Mouse (Mus musculus): ENCODE results near the gene Pllp. TPM values are rescaled to one million over a fixed set of nuclear protein-coding genes. Genes with fewer than 3 reads are reported as not detected.

Pllp gene
- polyA plus RNA-seq, 1 experiment from 2014 or later = 45.1 TPM

- Histone ChIP-seq H3K4me3 (ENCODE audit: low read depth, low read length) (no peak overlapping the region), H3K27me3 (replicated peaks; ENCODE audit: control insufficient read depth, insufficient read depth, low read length) (no peaks in the 10 kb centered on the region), H3K9ac (ENCODE audit: low read length) (no peak overlapping the region), H3K36me3 (ENCODE audit: control insufficient read depth, insufficient read depth, low read length) (no peaks in the 10 kb centered on the region), H3K4me1 (replicated peaks; ENCODE audit: control insufficient read depth, insufficient read depth, low read length) (no peaks in the 10 kb centered on the region), H3K9me3 (ENCODE audit: control insufficient read depth, low read length) (no peaks in the 10 kb centered on the region), H3K27ac (ENCODE audit: low read depth) (no peak overlapping the region), H3K4me2 (ENCODE audit: low read length) (no peak overlapping the region)
- WGBS = 75% methylated on average over 7 of the region's 7 CpGs
- ATAC-seq (replicated peaks; ENCODE audit: low FRiP score, low TSS enrichment, low read depth) (no peak), DNase-seq (ENCODE audit: low spot score) (peak; percentile 38)
Measured at GRCm38 (mm10) chr8:94734735-94735350, 38.8 kb upstream of the Pllp start.

- ATAC-seq (replicated peaks; ENCODE audit: low FRiP score, low TSS enrichment, low read depth) (no peak), DNase-seq (ENCODE audit: low spot score) (no peak)
- H3K27me3 ChIP-seq (replicated peaks; ENCODE audit: control insufficient read depth, insufficient read depth, low read length) = no peaks in the 10 kb centered on the region
- no peak overlapping the region for H3K9ac ChIP-seq (ENCODE audit: low read length)
- no peak overlapping the region for H3K4me3 ChIP-seq (ENCODE audit: low read depth, low read length)
- no peak overlapping the region for H3K4me2 ChIP-seq (ENCODE audit: low read length)
- no peaks in the 10 kb centered on the region for H3K9me3 ChIP-seq (ENCODE audit: control insufficient read depth, low read length)
- H3K4me1 ChIP-seq (replicated peaks; ENCODE audit: control insufficient read depth, insufficient read depth, low read length) = peaks cover 3% of the 10 kb centered on the region; the same call in 1 of the 2 replicates
- no peak overlapping the region for H3K27ac ChIP-seq (ENCODE audit: low read depth)
- H3K36me3 ChIP-seq (ENCODE audit: control insufficient read depth, insufficient read depth, low read length) = no peaks in the 10 kb centered on the region
- 60% methylated on average over 5 of the region's 5 CpGs for WGBS
Measured at GRCm38 (mm10) chr8:94733821-94734465, 37.9 kb upstream of the Pllp start.

- Histone ChIP-seq H3K27me3 (replicated peaks; ENCODE audit: control insufficient read depth, insufficient read depth, low read length) (no peaks in the 10 kb centered on the region), H3K36me3 (ENCODE audit: control insufficient read depth, insufficient read depth, low read length) (no peaks in the 10 kb centered on the region), H3K9ac (ENCODE audit: low read length) (no peak overlapping the region), H3K4me2 (ENCODE audit: low read length) (no peak overlapping the region), H3K4me1 (replicated peaks; ENCODE audit: control insufficient read depth, insufficient read depth, low read length) (peaks cover 3% of the 10 kb centered on the region; the same call in 1 of the 2 replicates), H3K4me3 (ENCODE audit: low read depth, low read length) (no peak overlapping the region), H3K9me3 (ENCODE audit: control insufficient read depth, low read length) (no peaks in the 10 kb centered on the region), H3K27ac (ENCODE audit: low read depth) (no peak overlapping the region)
- WGBS = 35% methylated on average over 4 of the region's 4 CpGs
- ATAC-seq (replicated peaks; ENCODE audit: low FRiP score, low TSS enrichment, low read depth) (no peak), DNase-seq (ENCODE audit: low spot score) (no peak)
Measured at GRCm38 (mm10) chr8:94729301-94729700, 33.2 kb upstream of the Pllp start.

DNA sequence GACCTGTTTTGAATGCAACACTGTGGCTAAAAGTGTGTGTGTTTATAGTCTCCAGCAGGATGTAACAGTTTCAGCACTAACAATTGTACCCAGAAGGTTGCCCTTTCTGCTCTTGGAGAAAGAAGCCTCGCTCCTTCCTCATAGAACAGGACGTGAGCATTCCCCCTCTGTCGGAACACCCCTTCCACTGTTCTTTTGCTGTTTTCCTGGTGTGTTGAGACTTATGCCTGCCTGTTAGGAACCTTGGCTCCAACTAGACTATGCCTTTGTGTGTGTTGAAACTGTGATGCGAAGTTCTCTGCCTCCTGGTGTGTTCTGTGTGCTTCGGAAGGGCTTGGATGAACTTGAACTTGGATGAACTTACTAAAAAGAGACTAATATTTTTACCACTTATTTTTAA is 29.9 kb upstream of the Pllp start:
- H3K4me1 ChIP-seq (replicated peaks; ENCODE audit: control insufficient read depth, insufficient read depth, low read length) = peaks cover 3% of the 10 kb centered on the region; the same call in 1 of the 2 replicates
- no peak overlapping the region for H3K4me2 ChIP-seq (ENCODE audit: low read length)
- WGBS = 82% methylated on average over 5 of the region's 5 CpGs
- H3K9me3 ChIP-seq (ENCODE audit: control insufficient read depth, low read length) = no peaks in the 10 kb centered on the region
- no peaks in the 10 kb centered on the region for H3K36me3 ChIP-seq (ENCODE audit: control insufficient read depth, insufficient read depth, low read length)
- no peak overlapping the region for H3K9ac ChIP-seq (ENCODE audit: low read length)
- no peak overlapping the region for H3K27ac ChIP-seq (ENCODE audit: low read depth)
- H3K27me3 ChIP-seq (replicated peaks; ENCODE audit: control insufficient read depth, insufficient read depth, low read length) = no peaks in the 10 kb centered on the region
- ATAC-seq (replicated peaks; ENCODE audit: low FRiP score, low TSS enrichment, low read depth) = no peak
- DNase-seq (ENCODE audit: low spot score) = no peak
- no peak overlapping the region for H3K4me3 ChIP-seq (ENCODE audit: low read depth, low read length)

GRCm38 (mm10) chr8:94716841-94717240 is 20.8 kb upstream of the Pllp start:
- H3K27ac ChIP-seq (ENCODE audit: low read depth) = no peak overlapping the region
- DNase-seq (ENCODE audit: low spot score) = no peak

DNA sequence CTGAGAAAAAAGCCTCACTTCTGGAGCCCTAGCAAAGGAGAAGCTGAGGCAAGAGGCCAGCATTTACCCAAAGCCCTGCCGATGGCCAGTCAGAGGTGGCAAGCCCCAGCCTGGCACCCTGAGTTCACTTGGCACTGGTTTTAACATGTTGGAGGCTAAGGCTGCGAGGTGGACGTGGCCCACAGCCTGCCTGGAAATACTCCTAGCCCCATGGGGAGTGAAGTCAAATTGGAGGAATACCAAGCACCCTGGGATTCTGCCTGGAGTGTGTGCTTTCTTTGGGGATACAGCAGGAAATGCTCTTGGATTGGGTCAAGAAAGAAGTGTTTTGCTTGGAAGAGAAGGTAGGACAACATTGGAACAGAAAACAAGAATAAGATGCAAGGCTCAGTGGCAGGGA is 19.8 kb upstream of the Pllp start:
- Histone ChIP-seq H3K27ac (ENCODE audit: low read depth) (no peak overlapping the region), H3K27me3 (replicated peaks; ENCODE audit: control insufficient read depth, insufficient read depth, low read length) (no peaks in the 10 kb centered on the region), H3K9ac (ENCODE audit: low read length) (no peak overlapping the region), H3K9me3 (ENCODE audit: control insufficient read depth, low read length) (no peaks in the 10 kb centered on the region), H3K4me1 (replicated peaks; ENCODE audit: control insufficient read depth, insufficient read depth, low read length) (no peaks in the 10 kb centered on the region), H3K4me3 (ENCODE audit: low read depth, low read length) (no peak overlapping the region), H3K36me3 (ENCODE audit: control insufficient read depth, insufficient read depth, low read length) (no peaks in the 10 kb centered on the region), H3K4me2 (ENCODE audit: low read length) (no peak overlapping the region)
- WGBS = 84% methylated on average over 3 of the region's 3 CpGs
- ATAC-seq (replicated peaks; ENCODE audit: low FRiP score, low TSS enrichment, low read depth) (no peak), DNase-seq (ENCODE audit: low spot score) (no peak)

More at GRCm38 (mm10) chr8:94716841-94717240, 20.8 kb upstream of the Pllp start:
- no peaks in the 10 kb centered on the region for H3K36me3 ChIP-seq (ENCODE audit: control insufficient read depth, insufficient read depth, low read length)
- ATAC-seq (replicated peaks; ENCODE audit: low FRiP score, low TSS enrichment, low read depth) = no peak
- no peak overlapping the region for H3K9ac ChIP-seq (ENCODE audit: low read length)
- no peaks in the 10 kb centered on the region for H3K4me1 ChIP-seq (replicated peaks; ENCODE audit: control insufficient read depth, insufficient read depth, low read length)
- no peaks in the 10 kb centered on the region for H3K9me3 ChIP-seq (ENCODE audit: control insufficient read depth, low read length)
- no peak overlapping the region for H3K4me3 ChIP-seq (ENCODE audit: low read depth, low read length)
- H3K27me3 ChIP-seq (replicated peaks; ENCODE audit: control insufficient read depth, insufficient read depth, low read length) = no peaks in the 10 kb centered on the region
- no peak overlapping the region for H3K4me2 ChIP-seq (ENCODE audit: low read length)
- 65% methylated on average over 1 of the region's 1 CpGs for WGBS

- Histone ChIP-seq H3K27ac (ENCODE audit: low read depth) (no peak overlapping the region), H3K9ac (ENCODE audit: low read length) (no peak overlapping the region), H3K9me3 (ENCODE audit: control insufficient read depth, low read length) (no peaks in the 10 kb centered on the region), H3K4me2 (ENCODE audit: low read length) (no peak overlapping the region), H3K4me3 (ENCODE audit: low read depth, low read length) (no peak overlapping the region), H3K36me3 (ENCODE audit: control insufficient read depth, insufficient read depth, low read length) (no peaks in the 10 kb centered on the region), H3K4me1 (replicated peaks; ENCODE audit: control insufficient read depth, insufficient read depth, low read length) (no peaks in the 10 kb centered on the region), H3K27me3 (replicated peaks; ENCODE audit: control insufficient read depth, insufficient read depth, low read length) (no peaks in the 10 kb centered on the region)
- 56% methylated on average over 5 of the region's 5 CpGs for WGBS
- no peak for DNase-seq (ENCODE audit: low spot score)
- no peak for ATAC-seq (replicated peaks; ENCODE audit: low FRiP score, low TSS enrichment, low read depth)
Measured at GRCm38 (mm10) chr8:94714556-94714955, 18.5 kb upstream of the Pllp start.

DNA sequence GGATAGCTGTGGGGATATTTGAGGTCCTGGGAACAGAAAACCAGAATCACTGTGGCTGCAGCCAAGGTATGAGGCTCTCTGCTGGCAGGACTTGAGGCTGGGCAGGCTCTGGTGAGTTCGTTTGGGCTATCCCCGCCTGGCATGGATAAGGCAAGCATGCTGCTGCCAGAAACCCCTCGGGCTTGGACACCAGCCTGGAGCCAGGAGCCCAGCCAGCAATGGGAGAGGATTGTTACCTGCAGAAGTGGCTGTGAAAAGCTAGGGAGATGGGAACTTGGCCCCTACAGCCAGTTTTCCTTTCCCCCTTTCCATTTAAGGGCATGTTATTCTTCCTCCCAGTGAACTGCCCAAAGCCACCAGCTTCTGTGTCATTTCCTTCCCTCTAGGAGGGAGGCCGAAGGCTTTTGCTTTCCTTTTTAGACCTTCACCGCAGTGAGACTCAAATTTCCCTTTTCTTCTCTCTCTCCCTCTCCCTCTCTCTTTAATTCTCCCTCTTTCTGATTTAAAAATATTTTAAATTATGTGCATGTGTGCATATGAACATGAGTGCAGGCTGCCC is 15.2 kb upstream of the Pllp start:
- no peak for ATAC-seq (replicated peaks; ENCODE audit: low FRiP score, low TSS enrichment, low read depth)
- Histone ChIP-seq H3K27me3 (replicated peaks; ENCODE audit: control insufficient read depth, insufficient read depth, low read length) (no peaks in the 10 kb centered on the region), H3K9ac (ENCODE audit: low read length) (no peak overlapping the region), H3K9me3 (ENCODE audit: control insufficient read depth, low read length) (no peaks in the 10 kb centered on the region), H3K4me1 (replicated peaks; ENCODE audit: control insufficient read depth, insufficient read depth, low read length) (no peaks in the 10 kb centered on the region), H3K4me3 (ENCODE audit: low read depth, low read length) (no peak overlapping the region), H3K36me3 (ENCODE audit: control insufficient read depth, insufficient read depth, low read length) (no peaks in the 10 kb centered on the region), H3K27ac (ENCODE audit: low read depth) (0 out of 2 replicates have a peak overlapping the region, but pooled peaks have one; percentile 5), H3K4me2 (ENCODE audit: low read length) (no peak overlapping the region)
- no peak for DNase-seq (ENCODE audit: low spot score)
- 52% methylated on average over 5 of the region's 5 CpGs for WGBS
